Mouse (Mus musculus): ENCODE measurements at regions not wholly inside any gene's neighbourhood (a gene's known extent, or its start where the extent isn't known, plus 50 kb on each side); places are given as distances from the start of the nearest gene placed in this dataset.

DNA sequence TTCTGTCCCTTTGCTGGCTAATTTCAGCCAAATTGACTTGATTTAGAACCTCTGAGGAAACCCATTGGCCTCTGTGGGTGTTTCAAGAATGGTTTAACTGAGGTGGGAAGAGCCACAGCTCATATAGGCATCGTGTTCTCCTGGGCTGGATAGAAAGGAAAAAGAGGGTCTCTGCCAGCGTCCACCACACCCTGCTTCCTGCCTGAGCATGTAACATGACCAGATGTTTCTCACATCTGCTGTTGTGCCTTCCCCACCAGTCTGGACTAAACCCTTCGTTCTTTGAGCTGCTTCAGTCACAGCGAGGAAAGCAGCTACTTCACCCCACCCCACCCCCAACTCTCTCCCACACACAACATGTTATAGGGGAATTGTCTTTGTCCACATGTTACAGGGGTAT, 366.3 kb upstream of the Trib2 start:
- no peak for TF ChIP-seq CTCF (IDR thresholded peaks at IDR 0.05; ENCODE audit: borderline replicate concordance, extremely low read depth, insufficient read depth, insufficient read length)
- TF ChIP-seq POLR2A (IDR thresholded peaks at IDR 0.05; ENCODE audit: borderline replicate concordance, extremely low read depth, insufficient read depth, insufficient read length, poor library complexity, severe bottlenecking), result no peak

All from brain, embryonic 14.5 days (tissue).